Mouse (Mus musculus) mouse embryonic stem cell (cell line): ENCODE data around the gene Auts2.

ENCODE experiments used
- in situ Hi-C, 2 experiments: fragments of 300-500 bp; cut with MboI; formaldehyde crosslinking; loops; 1 replicate in 1 of 2; 3 replicates in 1 of 2; pipeline ENCODE4 v1.14.3; 2019 to 2020; ENCODE audit warnings: low sequenced_read_pairs in 2 of 2, low pct_unique_long_range_greater_than_20kb in 1 of 2, mixed read lengths in 1 of 2; ENCODE audit not compliant: unreplicated experiment in 1 of 2

Auts2 gene

DNA sequence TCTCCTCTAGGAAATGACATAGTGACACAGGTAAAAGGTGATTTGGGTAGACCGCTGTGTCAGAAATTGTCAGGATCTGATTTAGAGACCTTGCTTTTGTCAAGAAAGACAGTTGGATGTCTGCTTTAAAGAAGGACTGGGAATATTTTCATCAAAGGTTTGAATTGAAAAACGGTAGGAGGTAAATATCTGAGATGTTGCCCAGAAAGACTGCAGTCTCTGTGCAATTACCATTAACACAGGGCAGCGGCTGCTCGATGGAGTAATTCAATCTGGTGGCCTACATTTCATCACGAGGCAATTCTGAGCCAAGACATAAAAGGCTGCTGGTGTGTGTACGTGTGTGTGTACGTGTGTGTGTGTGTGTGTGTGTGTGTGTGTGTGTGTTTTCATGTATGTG is 529.8 kb downstream of the Auts2 start:
- in situ Hi-C loops: no loop called here

DNA sequence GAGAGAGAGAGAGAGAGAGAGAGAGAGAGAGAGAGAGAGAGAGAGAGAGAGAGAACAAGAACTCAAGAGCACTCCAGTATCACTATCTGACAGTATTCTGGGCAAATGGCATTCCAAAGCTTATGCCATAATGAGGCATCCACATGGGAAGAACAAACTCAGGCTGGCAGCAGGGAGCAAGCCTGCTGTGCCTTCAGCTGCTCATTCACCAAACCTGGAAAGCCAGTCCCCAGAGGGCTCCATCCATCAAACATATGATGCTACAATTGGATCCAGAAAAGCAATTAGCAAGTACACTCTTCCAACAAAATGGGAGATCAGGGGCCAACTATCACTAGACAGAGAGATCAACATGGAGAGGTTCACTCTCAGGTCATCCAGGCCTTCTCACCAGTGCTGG is 531.3 kb downstream of the Auts2 start:
- in situ Hi-C loops: no loop called here

DNA sequence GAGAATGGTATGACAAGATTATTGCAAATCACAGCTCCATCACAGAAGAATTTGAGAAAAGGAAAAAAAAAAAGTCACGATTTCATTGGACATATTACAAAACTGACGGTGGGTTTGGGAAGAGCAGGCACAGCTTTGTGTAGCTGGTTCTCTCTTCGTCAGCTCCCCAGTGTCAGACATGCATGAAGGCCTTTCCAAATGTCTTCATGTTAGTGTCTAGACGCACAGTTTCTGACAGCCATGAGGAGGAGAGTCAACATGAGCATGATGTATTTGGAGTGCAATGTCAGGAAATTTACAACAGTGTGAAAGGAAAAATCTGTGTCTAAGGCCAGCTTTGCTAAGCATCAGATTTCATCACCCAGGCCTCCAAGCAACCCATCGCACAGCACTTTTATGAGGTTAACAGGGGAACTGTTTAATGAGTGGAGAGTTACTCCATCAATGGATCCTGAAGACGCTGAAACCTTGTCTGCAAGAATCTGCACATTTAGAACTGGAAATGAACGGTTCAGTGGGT is 534.4 kb downstream of the Auts2 start:
- in situ Hi-C loops: no loop called here

DNA sequence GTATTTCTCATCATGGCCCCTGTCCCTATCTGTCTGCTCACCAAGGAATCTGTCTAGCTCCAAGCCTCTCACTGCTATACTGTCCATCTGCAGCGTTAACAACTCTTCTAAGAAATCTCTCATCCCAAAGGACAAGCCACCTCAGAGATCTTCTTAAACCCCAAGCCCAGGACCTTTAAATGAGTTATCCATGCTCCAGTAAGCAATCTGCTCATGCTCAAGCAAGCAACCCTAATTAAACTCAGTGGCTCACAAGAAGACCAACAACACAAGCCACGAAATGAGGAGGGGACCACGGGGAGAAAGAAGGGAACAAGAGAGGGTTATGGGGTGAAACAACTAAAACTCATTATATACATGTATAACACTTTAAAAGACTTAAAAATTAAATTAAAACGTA is 535.2 kb downstream of the Auts2 start:
- in situ Hi-C loops: no loop called here

DNA sequence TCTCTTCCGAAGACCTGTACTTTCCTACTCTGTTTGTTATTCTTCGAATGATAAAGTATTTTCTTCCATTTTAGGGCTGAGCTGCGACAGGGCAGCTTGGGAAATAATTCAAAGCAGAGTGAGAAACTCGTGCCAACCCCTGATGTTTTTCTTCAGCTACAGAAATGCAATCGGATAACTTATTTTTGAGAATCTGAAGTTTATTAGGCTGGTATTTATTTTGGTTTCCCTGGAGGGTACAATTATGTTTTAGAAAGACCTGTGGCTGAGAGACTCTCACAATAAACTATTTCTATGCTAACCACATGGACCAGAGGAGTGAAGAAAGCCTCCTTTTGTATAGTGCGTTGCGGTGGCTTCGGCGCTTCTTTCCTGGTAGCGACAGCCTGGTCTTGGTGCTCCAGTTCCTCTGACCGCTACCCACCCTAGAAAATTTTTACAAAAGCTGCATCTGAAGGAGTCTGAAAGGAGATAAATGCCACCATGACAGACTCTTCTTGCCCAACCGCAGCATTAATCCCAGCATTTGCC is 550.4 kb downstream of the Auts2 start:
- in situ Hi-C loops: no loop called here

DNA sequence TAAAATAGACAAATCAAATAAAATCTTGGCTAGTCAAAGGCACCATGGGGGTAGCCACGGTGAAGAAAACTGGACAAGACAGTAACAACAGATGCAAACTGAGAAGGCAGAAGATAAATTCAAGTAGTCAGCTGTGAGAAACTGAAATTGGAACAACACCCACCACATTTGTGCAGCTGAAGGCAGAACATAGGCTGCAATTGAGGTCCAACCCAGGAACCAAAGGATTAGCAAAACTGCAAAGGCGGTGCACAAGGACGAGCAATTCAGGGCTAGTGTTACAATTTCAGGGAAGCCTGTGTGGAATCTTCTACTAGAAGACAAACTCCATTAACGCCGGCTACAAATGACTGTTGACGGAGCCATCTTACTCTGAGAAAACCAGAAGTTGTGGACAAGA is 550.9 kb downstream of the Auts2 start:
- in situ Hi-C loops: no loop called here

DNA sequence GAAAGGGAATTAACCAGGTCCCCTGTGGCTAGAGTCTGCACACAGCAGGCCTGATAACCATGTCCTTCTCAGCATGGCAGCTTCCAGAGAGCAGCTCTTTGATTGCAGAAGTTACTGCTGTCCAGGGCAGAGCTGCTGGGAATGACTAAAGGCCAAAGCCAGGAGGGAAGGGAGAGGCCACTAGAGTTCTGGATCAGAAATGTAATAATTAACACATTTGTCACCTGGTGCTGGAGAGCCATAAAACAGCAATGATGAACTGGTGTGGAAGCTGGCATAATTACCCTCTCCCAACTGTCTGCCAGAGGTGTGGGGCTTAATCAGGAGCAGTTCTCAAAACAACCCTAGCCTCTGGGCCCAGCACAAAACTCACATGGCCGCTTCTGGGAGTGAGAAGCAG is 552.6 kb downstream of the Auts2 start:
- in situ Hi-C loops: no loop called here

DNA sequence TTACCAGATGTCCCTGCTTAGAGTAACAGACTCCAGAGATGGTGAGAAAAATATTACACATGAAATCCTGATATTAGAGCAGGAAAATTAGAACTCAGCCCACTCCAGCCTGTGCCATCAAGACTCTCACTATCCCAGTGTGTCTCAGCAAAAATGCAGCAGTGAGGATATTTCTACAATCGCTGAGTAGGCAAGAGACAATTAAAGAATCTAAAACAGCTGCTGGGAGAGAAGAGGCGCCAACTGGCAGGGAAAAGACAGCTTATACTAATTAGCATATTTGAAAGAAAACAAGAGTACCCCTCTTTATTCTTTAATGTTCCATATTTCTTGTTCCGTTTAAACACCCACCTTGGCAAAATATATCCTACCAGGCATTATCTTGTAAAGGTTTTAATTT is 561.7 kb downstream of the Auts2 start:
- in situ Hi-C loops: no loop called here

DNA sequence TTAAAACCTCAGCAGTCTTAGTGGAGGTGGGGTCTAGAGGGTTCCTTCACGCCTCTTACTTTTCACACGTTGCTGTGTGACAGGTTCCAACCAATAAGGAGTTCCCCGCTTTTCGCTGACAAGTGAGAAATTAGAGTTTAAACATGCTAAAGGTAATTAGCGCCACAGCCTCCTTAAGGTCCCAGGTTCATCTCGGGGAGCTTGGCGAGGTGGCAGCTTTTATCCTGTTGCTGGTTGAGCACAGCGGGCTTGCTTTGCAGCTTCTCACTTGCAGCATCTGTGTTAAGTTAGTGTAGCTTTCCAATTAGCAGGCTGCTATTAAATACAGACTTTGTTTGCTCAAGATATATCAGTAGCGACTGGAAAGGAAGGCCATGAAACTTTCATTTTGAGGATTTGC is 564.2 kb downstream of the Auts2 start:
- in situ Hi-C loops: no loop called here

DNA sequence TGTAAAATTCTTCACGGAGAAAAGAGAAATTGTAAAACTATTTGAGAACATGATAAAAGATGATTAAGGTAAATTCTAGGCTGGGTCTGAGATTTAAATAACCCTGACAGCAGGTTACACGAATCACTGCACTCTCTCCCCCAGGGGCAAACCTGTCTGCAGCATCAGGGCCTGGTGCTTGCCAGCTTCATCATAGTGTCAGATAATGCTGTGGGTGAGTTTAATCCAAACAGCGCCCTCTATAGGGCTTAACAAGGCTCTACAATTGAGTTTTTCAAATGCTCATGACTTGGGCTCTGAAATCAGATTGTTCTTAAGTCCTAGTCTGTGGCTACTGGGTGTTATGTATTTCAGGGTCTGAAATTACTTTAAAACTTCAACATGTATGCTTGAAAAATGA is 565.6 kb downstream of the Auts2 start:
- in situ Hi-C loops: no loop called here

DNA sequence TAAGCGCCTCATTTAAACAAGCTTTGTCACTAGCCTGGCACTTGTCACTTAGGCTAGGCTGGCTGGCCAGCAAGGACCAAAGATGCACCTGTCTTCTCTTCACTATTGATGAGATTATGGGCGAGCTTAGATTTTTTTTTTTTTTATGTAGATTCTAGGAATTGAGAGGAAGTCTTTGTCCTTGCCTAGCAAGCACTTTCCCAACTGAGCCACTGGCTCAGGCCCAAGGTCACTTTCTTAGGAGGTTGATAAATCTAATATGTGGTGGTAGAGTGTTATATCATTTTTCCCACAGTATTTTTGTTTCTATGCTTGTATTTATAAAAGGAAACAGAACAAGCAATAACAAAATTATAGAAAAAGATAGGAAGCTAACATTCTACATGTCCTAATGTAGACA is 571.2 kb downstream of the Auts2 start:
- in situ Hi-C loops: no loop called here

DNA sequence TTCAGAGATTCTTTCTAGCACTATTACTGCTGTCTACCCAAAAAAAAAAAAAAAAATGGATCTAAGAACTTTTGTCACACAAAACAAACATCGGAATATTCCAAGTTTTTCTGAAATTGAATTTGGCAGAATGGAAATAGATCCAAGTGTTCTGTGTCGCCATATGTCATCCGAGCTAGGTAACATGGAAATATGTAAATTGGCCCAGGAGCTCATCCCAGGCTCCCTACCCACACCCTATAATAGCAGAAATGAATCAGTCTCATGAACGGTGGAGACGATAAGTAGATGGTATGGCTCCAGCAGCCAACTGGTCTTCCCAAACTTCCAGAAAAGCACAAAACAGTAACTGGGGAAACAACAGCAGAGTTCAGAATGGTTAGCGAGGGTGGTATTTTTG is 577.6 kb downstream of the Auts2 start:
- in situ Hi-C loops: no loop called here

DNA sequence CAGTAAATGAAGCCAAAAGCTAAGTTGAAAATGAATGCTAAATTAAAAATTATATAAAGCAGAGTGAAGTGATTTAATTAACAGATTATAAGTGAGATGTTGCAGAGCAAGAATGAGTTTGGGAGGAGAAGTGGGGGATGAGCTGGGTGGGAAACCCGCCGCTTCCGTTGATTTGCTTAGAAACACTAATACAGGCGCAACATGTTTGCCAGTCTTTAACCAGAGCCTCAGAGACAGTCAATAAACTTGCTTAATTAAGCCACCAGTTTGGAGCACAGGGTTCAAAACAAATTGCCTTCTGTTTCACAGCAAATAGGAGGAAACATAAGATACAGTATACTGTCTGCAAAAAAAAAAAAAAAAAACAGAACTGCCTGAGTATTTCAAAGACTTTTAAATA is 579.6 kb downstream of the Auts2 start:
- in situ Hi-C loops: no loop called here

DNA sequence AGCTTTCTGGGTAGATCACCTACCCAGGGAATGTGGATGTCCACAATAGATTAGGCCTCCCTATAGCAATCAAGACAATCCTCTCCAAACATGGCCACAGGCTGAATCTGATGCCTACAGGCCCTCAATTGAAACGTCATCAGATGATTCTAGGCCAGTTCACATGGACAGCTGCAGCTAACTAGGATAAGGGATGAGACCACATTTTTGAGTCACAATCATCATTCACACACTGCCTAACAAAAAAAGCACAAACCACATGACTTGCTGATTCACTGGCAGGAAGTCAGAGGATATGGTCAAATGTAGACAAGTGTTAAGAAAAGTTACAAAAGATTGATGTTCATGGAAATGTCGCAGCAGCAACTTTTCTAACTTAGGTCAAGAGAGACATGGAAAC is 581.3 kb downstream of the Auts2 start:
- in situ Hi-C loops: no loop called here

DNA sequence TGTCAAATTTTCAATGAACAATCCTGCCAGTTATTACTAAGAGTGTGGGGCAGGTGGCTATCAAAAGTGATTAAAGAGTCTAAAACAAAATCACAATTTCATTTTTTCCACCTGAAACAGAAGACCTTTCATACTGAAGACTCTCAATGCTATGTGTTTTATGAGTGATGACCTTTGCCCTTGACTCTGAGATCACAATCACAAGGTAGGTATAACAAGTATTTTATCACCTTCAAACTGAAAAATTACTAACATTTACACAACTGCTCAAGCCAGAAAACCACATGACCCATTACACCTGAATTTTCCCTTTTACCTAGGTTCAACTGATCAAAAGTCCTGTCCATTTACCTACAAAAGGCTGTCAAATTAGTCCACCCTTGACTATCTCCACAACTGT is 582.7 kb downstream of the Auts2 start:
- in situ Hi-C loops: no loop called here

DNA sequence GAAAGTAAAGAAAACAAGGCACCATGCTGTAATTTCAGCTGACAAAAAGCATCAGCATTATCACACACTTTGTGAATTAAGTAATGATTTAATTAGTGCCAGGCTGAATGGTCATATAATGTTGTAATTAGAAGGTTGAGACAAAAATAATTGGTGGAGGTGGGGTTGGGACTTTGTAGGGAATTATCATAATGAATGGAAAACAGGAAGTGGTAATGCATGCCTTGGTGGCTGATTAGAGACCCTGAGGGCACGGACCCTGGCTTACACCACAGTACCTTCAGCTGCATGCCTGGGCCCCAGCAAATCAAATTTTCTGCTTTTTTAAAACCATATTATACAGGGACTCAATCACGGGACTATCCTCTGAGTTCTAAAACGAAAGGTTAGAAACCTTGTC is 586.1 kb downstream of the Auts2 start:
- in situ Hi-C loops: no loop called here

DNA sequence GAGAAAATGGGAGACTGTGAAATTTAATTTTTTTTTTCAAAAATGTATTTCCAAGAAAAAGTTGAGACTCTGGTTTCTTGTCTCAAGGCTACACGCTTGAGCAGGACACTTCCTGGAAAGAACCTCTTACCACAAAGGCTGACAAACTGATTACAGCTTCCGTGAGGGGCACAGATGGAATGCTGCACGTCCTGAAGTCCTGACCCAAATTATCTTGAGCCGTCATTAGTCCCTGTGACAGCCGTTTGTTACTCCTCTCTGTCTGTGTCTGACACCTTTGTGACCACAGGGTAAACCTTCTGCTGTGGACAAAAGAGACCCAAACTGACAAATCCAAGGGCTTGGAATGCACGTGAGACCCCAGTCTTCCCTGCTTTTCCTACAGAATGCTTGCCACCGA is 587.1 kb downstream of the Auts2 start:
- in situ Hi-C loops: no loop called here

DNA sequence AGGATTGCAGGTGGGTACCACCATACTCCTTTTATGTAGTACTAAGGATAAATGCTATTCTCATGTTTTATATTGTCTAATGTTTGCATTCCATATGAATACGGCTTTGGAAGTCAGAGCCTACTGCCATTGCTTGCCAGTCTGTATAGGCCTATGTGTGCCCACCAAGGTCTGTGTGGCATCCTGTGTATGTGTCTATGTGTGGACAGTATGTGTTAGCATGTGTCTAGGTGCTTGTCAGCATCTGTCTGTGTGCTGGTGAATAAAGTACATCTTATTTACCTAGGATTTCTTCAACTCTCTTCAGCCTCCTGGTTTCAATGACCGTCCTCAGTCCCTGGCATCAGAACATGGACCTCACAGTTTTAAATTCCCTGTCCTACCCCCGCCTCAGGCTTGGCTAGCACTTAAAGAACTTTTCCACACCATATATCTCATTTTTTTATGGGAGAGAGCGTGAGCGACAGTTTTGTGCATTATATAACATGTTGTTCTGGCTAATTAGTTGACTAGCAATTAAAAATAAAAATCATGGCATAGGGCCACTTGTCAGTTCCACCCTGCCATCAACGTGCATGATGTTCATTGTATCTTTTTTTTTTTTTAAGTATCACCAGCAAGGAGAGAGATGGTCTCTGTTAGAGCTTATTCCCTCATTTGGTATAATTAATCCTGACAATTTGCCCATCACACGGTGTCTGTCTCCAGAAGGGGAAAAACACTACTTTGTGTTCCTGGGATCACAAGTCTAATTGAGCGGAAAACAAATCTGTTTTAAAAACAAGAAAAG is 587.7 kb downstream of the Auts2 start:
- in situ Hi-C loops: no loop called here

DNA sequence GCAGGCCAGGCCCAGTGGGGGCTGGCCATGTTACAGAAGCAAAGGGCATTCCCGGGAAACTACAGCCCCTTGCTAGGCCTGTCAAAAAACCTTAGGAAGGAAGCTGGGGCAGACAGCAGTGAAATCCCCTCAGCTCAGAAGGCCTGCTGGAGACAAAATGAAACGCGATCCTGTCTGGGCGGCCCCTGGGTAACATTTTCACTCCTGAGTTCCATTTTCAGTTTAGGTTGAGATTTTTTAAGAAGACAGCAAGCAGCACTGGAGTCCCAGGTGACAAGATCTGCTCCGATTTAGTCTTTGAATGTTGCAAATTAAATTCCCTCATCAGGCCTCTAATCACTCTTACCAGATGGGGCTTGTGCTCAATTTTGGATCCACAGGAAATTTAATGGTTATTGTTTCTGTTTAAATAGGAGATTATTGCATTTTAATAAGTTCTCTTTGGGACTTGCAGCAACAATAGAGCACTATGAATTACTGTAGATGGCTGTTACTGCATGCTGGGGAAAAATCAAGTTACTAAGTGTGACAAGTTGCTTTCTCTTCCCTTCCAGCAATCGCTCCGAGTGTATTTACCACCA is 594.5 kb downstream of the Auts2 start:
- in situ Hi-C loops: no loop called here

DNA sequence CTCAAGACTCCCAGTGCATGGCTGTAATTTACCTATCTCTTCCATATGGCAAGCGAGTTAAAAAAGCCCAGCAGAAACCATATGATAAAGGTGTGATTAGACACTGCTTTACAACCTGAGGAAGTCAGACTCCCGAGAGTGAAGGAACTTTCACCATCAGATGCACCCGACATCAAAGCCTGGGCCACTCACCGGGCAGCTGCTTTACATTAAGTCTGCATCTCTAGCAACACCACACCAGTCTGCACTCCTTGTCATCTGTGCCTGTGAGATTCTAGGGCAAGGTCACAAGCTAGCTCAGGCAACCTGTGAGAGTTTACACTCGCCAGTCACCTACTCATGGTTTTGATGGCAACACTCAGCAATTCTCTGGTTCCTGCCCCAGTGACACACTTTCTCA is 596.3 kb downstream of the Auts2 start:
- in situ Hi-C loops: no loop called here
